Mouse (Mus musculus) testis, adult 2 months (tissue): ENCODE results near the gene Pcsk5. TPM values are rescaled to one million over a fixed set of nuclear protein-coding genes. Genes with fewer than 3 reads are reported as not detected.

ENCODE experiments used
- H3K27ac ChIP-seq: fragments of 200-500 bp; 2 replicates; pipeline ENCODE4 v1.5.1; 2012; ENCODE audit warnings: low read depth, low read length; ENCODE audit not compliant: control insufficient read depth, insufficient read depth
- H3K27me3 ChIP-seq: fragments of 200-500 bp; 2 replicates; pipeline ENCODE4 v1.6.1; 2012; ENCODE audit warnings: mild to moderate bottlenecking, low read length, moderate library complexity; ENCODE audit not compliant: control insufficient read depth, insufficient read depth
- H3K36me3 ChIP-seq: fragments of 200-500 bp; 2 replicates; pipeline ENCODE4 v1.6.1; 2012; ENCODE audit warnings: mild to moderate bottlenecking, low read length; ENCODE audit not compliant: control insufficient read depth, insufficient read depth
- H3K4me1 ChIP-seq: fragments of 200-500 bp; 2 replicates; pipeline ENCODE4 v1.6.1; 2012; ENCODE audit warnings: low read length; ENCODE audit not compliant: control insufficient read depth, insufficient read depth
- H3K4me3 ChIP-seq: fragments of 200-500 bp; 2 replicates; pipeline ENCODE4 v1.5.1; 2012; ENCODE audit warnings: low read depth, mild to moderate bottlenecking, low read length, moderate library complexity, mixed read lengths; ENCODE audit not compliant: control insufficient read depth
- CTCF ChIP-seq: fragments of 200-500 bp; IDR thresholded peaks from 2 replicates; pipeline ENCODE4 v1.5.1; 2012; ENCODE audit warnings: low read depth, mild to moderate bottlenecking, inconsistent platforms, low read length, moderate library complexity; ENCODE audit not compliant: control insufficient read depth, insufficient read depth, insufficient replicate concordance
- POLR2A ChIP-seq: fragments of 200-500 bp; IDR thresholded peaks from 2 replicates; pipeline ENCODE4 v1.6.1; 2012; ENCODE audit warnings: low read depth, mild to moderate bottlenecking, inconsistent platforms, low read length, moderate library complexity; ENCODE audit not compliant: control insufficient read depth
- polyA plus RNA-seq: library from polyadenylated mRNA; depleted of rRNA; stranded (reverse); fragments of >200 nt; gene quantifications from 2 replicates; pipeline ENCODE4 v1.2.3, GENCODE M21; 2012

The Pcsk5 gene
- polyA plus RNA-seq, 1 experiment, result 0.81 TPM

DNA sequence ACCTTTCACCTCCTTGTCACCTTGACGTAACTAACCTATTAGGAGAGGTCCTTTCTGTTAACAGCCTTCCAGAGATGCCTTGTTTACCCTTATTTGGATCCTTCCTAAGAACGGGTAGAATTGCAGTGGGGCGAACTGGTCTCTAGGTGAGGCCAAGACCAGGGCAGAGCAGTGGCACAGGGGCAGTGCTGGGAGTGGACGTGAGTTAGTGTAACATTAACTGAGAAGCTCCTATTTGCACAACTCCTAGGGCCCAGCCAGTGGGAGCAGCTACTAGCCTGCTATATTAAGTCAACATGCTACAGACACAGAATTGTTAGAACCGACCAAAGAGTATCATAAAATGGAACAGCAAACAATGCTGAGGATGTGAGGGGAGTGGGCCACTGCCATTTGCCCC lies 30.8 kb downstream of the Pcsk5 start:
- no peak overlapping the region for H3K4me3 ChIP-seq
- no peak overlapping the region for H3K27ac ChIP-seq
- no peaks in the 10 kb centered on the region for H3K27me3 ChIP-seq
- TF ChIP-seq POLR2A (no peak), CTCF (no peak)
- H3K36me3 ChIP-seq, result no peaks in the 10 kb centered on the region
- H3K4me1 ChIP-seq, result no peaks in the 10 kb centered on the region

DNA sequence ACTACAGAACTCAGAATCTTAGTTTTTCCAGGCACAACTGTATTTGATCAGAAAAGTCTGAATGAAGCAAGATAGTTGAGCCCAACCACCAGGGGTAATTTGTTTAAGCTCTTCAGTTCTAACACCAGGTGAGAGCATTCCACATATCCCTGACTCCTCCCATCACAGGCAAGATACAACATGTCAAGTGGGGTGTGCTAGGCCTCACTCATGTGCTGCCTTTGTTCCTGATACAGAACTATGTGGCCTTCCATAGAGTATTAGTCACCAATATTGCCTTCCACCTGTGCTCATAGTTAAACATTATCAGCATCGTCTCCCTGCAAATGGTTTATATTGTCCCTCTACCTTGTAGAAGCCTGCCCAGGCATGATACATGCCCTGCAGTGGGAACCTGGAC lies 36.6 kb downstream of the Pcsk5 start:
- Histone ChIP-seq H3K36me3 (no peaks in the 10 kb centered on the region), H3K4me3 (no peak overlapping the region), H3K4me1 (no peaks in the 10 kb centered on the region), H3K27ac (no peak overlapping the region), H3K27me3 (no peaks in the 10 kb centered on the region)
- TF ChIP-seq CTCF (no peak), POLR2A (no peak)

DNA sequence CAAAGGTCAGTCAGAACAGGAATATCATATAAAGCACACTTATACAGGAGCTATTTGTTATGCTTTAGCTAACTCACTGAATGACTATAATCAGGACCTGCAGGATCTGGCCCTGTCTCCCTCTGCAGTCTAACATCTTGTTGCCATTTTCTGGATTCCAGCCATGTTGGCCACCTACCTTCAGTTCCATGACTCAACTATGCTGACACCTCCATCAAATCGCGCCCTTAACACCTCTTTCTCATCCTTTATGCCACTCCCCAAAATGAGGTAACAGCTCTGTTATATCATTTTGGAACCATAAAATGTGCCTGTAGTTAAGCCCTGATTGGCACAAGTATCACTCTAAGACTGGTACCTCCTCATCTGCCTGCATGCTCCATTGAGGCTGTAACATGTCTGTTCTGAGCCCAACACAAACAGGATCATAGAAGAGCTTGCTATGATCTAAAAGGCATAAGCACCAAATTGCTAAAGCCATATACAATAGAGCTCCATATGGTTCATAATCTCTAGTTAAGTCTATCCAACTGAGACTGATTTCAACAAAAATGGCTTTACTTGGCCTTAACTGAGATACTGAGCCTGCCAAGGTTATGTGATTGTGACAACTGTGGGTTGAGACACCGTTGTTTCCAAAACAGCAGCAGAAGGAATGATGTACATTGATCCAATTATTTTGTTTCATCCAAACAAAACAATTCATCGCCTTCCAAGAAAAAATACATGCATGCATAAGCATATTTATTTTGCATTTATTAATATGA lies 37.8 kb downstream of the Pcsk5 start:
- Histone ChIP-seq H3K27ac (no peak overlapping the region), H3K27me3 (no peaks in the 10 kb centered on the region), H3K4me3 (no peak overlapping the region), H3K4me1 (no peaks in the 10 kb centered on the region), H3K36me3 (no peaks in the 10 kb centered on the region)
- TF ChIP-seq CTCF (no peak), POLR2A (no peak)

DNA sequence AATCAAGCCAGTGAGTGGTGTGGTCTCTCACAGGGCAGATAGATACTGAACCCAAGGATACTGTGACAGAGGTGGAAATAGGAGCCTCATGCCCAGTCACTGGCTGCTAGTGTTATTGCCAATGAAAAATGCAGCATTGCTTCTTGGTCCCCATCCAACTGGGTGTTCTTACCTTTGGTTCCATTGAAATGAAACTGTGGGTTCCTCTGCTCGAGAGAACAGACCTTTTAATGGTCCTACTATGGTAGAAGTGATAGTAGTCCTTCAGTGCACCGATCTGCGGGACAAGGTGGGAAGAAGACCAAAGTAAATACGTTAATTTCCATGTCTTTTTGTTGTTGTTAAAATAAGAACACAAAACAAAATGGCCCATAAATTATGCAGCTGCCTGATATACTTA lies 44.0 kb downstream of the Pcsk5 start:
- H3K27ac ChIP-seq, result no peak overlapping the region

DNA sequence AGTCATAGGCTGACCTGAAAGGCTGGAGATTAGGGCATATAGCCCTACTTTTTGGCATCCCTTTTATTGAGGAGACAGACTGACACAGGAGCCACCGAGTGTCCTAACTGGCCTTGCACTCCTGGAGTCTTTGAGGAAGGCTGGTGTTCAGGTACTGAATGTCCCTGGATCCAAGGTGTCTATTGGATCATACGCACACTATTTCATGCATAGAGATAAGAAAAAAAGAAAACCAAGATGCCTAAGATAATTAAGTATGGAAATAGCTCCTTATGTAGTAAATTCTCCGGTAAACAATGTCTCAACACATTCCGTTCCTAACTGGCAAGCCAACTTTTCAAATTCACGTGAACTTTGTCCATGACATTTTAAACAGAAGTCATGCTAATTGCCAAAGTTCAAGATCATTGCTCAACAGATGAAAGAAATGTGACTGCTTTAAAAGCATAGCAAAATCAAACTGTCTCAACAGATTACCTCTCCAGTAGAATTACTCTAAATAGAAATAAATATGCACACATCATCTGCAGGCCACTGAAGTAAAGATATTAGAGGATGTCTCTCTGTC lies 45.9 kb downstream of the Pcsk5 start:
- no peaks in the 10 kb centered on the region for H3K27me3 ChIP-seq
- TF ChIP-seq POLR2A, result no peak
- TF ChIP-seq CTCF, result no peak
- no peaks in the 10 kb centered on the region for H3K36me3 ChIP-seq

More for the DNA sequence above, 44.0 kb downstream of the Pcsk5 start:
- H3K27me3 ChIP-seq, result no peaks in the 10 kb centered on the region
- no peaks in the 10 kb centered on the region for H3K4me1 ChIP-seq
- H3K4me3 ChIP-seq, result no peak overlapping the region
- no peak for TF ChIP-seq CTCF
- no peak for TF ChIP-seq POLR2A
- no peaks in the 10 kb centered on the region for H3K36me3 ChIP-seq

DNA sequence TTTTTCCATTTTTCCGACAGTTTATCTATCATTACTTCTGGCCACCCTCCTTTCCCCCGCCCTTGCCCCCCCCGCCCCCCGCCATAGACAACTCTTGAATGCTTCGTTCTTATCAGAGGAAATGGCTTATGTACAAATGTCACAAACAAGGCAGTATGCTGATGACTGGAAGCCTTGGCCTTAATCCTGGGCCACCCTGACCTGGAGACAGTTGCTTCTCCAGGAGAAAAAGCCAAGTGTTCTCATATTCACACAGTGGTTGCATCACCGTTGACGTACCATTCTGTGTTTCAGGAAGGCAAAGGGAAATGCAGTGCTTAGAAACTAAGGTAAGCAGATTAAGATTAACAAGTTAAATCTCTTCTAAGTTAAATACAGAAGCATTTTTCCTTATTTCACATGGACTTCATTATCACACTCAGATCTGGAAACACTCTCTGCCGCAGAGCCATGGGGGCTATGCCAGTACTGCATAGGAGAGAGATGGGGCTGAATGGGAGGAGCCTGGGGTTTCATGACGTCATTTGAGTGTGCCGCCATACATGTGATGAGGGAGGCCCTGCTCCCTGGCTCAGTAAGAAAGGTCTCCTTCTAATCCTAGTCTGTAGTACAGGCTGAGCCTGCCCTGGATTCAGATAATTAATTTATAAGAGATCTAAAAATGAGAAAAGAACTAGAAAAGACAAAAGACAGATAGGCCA lies 48.7 kb downstream of the Pcsk5 start:
- H3K4me3 ChIP-seq, result no peak overlapping the region
- H3K4me1 ChIP-seq, result no peaks in the 10 kb centered on the region
- H3K27me3 ChIP-seq, result no peaks in the 10 kb centered on the region
- TF ChIP-seq POLR2A (no peak), CTCF (no peak)
- H3K36me3 ChIP-seq, result no peaks in the 10 kb centered on the region
- H3K27ac ChIP-seq, result no peak overlapping the region

More for the DNA sequence above, 45.9 kb downstream of the Pcsk5 start:
- no peak overlapping the region for H3K4me3 ChIP-seq
- no peaks in the 10 kb centered on the region for H3K4me1 ChIP-seq
- no peak overlapping the region for H3K27ac ChIP-seq

DNA sequence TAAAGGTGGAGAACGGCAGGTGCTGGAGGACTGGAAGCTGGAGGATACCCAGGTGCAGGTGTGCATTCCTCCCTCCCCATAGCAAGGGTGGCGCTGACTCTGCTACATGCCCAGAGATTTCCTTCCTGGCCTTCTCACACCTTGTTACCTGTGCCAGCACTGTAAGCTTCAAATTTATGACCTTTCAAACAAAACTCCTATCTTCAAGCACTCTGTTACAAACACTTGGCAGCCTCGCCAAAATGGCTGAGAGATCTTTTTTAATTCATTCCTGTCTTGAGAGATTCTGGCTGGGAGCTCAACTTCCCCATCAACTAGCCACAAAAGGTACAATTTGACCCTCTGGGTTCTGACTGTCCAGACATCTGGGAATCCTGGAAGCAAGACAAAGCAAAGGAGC lies 50.7 kb downstream of the Pcsk5 start:
- Histone ChIP-seq H3K4me1 (no peaks in the 10 kb centered on the region), H3K36me3 (no peaks in the 10 kb centered on the region), H3K4me3 (no peak overlapping the region), H3K27me3 (no peaks in the 10 kb centered on the region), H3K27ac (no peak overlapping the region)
- TF ChIP-seq POLR2A (no peak), CTCF (no peak)
